Mouse (Mus musculus) lung, postnatal 25 days (tissue): ENCODE results near the gene Tbx15.
A peak's percentile ranks its signal among the peaks of the same experiment; 100 is the strongest.

ENCODE experiments used
- DNase-seq: peaks from one replicate; pipeline ENCODE4 v3.0.0; 2022; ENCODE audit warnings: low spot score

The Tbx15 gene

GRCm38 (mm10) chr3:99240213-99240720 is at the start of gene Tbx15:
Gene Tbx15 (plus strand): TSS chr3:99240381.
- no peak for DNase-seq

GRCm38 (mm10) chr3:99193576-99193975 is 46.6 kb upstream of the Tbx15 start:
- DNase-seq: no peak

- no peak for DNase-seq
These were observed 36.9 kb upstream of the Tbx15 start for GRCm38 (mm10) chr3:99203331-99203730.

GRCm38 (mm10) chr3:99208416-99208815 is 31.8 kb upstream of the Tbx15 start:
- DNase-seq: no peak

- DNase-seq: no peak
These were observed 29.0 kb upstream of the Tbx15 start for GRCm38 (mm10) chr3:99211105-99211698.

GRCm38 (mm10) chr3:99227807-99228206 is 12.4 kb upstream of the Tbx15 start:
- DNase-seq: no peak

GRCm38 (mm10) chr3:99233393-99234318 is 6.5 kb upstream of the Tbx15 start:
- peak; percentile 32 for DNase-seq

- DNase-seq: no peak
These were observed 5.8 kb upstream of the Tbx15 start for GRCm38 (mm10) chr3:99234319-99234869.

- DNase-seq: no peak
These were observed 4.9 kb upstream of the Tbx15 start for GRCm38 (mm10) chr3:99235116-99235803.

- DNase-seq: no peak
These were observed 4.1 kb upstream of the Tbx15 start for GRCm38 (mm10) chr3:99235804-99236755.

GRCm38 (mm10) chr3:99238691-99239090 is 1.5 kb upstream of the Tbx15 start:
- DNase-seq: no peak

- DNase-seq: no peak
These were observed 708 bp upstream of the Tbx15 start for GRCm38 (mm10) chr3:99239301-99240045.

- DNase-seq: no peak
These were observed 894 bp downstream of the Tbx15 start for GRCm38 (mm10) chr3:99240811-99241738.

- no peak for DNase-seq
These were observed 2.3 kb downstream of the Tbx15 start for GRCm38 (mm10) chr3:99242481-99242880.

- DNase-seq: peak; percentile 23
These were observed 5.2 kb downstream of the Tbx15 start for GRCm38 (mm10) chr3:99245341-99245740.

GRCm38 (mm10) chr3:99246629-99247028 is 6.4 kb downstream of the Tbx15 start:
- DNase-seq: no peak

- DNase-seq: no peak
These were observed 7.4 kb downstream of the Tbx15 start for GRCm38 (mm10) chr3:99247586-99247985.

- DNase-seq: no peak
These were observed 8.0 kb downstream of the Tbx15 start for GRCm38 (mm10) chr3:99247996-99248801.
